Mouse (Mus musculus): ENCODE measurements around the gene Prss35. TPM values are rescaled to one million over a fixed set of nuclear protein-coding genes. Genes with fewer than 3 reads are reported as not detected.

The Prss35 gene
- total RNA-seq, 4 experiments from 2014 or later: 4.6 to 6.4 (median 5.7) TPM

DNA sequence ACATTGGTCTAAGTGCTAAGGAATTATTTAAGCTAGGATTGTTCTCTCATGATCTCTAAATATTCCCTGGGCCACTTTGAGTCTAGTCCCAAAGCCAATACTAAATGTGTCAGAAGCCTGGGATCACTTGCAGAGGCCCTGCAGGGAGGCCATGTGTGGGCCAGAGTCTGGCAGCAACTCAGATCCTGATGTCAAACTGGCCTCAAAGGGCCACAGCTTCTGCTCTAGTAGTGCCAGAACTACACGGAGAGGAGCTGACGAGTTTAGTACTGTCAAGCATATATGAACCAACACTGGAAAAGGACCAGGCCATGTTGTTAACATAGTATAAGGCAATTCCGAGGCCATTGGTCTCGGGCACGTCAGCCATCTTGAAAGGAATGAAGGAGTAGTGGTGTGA, 54.7 kb downstream of the Prss35 start:
- no peak for DNase-seq (ENCODE audit: low spot score in 2 of 2)

DNA sequence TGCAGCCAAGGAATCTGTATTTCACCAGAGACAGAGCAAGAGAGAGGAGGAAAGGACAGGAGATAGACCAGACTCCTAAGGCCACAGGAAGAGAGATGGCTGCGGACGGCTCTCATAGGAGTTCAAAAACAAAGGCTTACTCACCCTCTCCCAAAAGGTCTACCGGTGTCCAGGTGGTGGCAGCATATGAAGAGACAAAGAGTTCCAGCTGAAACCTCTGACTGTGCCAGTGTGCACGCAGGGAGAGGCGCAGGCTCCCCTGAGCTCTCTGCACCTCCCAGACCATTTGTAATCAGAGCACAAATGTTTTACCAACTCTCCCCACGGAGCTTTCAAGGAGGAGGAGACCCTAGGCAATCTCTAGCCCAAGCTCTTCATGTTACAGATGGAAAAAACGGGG, 55.2 kb downstream of the Prss35 start:
- DNase-seq (ENCODE audit: low spot score in 2 of 2): no peak

DNA sequence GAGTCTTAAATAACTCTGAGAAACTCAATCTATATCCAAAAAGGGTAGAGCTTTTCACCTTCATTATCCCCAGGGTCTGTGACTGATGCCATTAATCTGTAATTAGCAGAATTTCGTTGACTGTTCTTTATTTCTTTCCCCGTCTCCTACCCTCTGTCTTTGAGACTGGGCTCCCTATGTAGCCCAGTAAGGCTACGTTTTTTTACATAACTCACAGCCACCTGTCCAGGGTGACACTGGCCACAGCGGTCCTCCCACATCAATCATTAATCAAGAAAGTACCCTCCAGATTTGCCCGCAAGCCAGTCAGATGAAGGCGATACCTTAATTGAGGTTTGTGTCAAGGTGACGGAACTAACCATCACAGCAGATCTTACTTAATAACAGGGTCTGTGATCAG, 55.6 kb downstream of the Prss35 start:
- DNase-seq (ENCODE audit: low spot score in 2 of 2): no peak

DNA sequence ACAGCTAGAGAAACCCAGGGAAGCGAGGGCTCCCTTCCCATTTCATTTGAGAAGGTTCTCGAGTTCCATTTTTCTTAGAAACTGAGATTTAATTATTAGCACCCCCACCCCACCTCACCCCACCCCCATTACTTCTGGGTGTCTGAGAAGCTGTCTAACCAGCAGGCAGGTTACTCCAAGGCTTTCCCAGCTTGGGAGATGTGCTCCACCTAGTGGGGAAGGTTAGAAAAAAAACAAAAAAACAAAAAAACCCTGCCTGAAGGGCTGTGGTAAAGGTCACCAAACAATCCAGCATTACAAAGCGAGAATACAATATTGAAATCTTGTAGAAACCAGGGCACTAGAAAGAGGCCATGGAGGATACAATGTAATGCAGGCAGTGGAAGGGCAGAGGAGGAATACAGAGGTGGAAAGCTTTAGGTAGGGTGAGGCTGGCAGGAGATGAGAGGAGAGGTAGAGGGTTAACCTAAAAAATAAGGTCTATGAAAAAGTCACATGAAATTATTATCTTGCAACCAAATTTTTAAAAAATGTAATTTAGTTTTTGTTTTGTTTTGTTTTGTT, 57.2 kb downstream of the Prss35 start:
- DNase-seq (ENCODE audit: low spot score in 2 of 2): no peak

Other genes with a start within 250 kb of the Prss35 start
- 10 to 100 TPM; 16.4 to 19.5 (median 18.6) TPM for gene Pgm3, start 171.8 kb upstream of the Prss35 start, total RNA-seq (2022)
- 10 to 100 TPM; 29.2 to 34.4 (median 30.7) TPM for gene Rwdd2a, start 171.7 kb upstream of the Prss35 start, total RNA-seq (2022)
- gene Me1, start 47.7 kb upstream of the Prss35 start, total RNA-seq (2022): 10 to 100 TPM; 65.8 to 71.6 (median 68.2) TPM
- 100 to 1,000 TPM; 356 to 410 (median 379) TPM for gene Snap91, start 137.0 kb downstream of the Prss35 start, total RNA-seq (2022)